Mouse (Mus musculus) yolk sac, embryonic 10.5 days (tissue): ENCODE measurements around the gene Zfp324.
A peak's percentile ranks its signal among the peaks of the same experiment; 100 is the strongest.
"Not testable (repeated sequence)": the region's sequence is repeated elsewhere in the genome, so short reads cannot be mapped to it uniquely, and the experiment has no call there.

Experiments
- DNase-seq: peaks from one replicate; pipeline ENCODE4 v3.0.0-alpha.2; 2017; ENCODE audit warnings: low spot score

Gene Zfp324

GRCm38 (mm10) chr7:12965678-12966091, at the start of gene Zfp324:
TSS of gene Zfp324 (plus strand) at chr7:12965838.
- DNase-seq = peak; percentile 92

DNA sequence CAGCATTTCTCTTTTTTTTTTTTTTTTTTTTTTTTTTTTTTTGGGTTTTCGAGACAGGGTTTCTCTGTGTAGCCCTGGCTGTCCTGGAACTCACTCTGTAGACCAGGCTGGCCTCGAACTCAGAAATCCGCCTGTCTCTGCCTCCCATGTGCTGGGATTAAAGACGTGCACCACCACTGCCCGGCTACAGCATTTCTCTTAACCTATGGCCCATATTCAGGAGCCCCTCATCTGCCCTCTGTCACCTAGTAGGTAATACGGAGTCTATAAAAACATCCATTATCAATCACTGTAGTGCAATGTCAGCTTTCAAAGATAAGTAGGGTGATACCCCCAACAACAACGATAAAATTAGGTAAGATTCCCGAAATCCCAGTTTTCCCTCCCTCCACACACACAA, 45.1 kb upstream of the Zfp324 start:
- DNase-seq = not testable (repeated sequence)

GRCm38 (mm10) chr7:12921318-12921704, 44.3 kb upstream of the Zfp324 start:
- DNase-seq = no peak

DNA sequence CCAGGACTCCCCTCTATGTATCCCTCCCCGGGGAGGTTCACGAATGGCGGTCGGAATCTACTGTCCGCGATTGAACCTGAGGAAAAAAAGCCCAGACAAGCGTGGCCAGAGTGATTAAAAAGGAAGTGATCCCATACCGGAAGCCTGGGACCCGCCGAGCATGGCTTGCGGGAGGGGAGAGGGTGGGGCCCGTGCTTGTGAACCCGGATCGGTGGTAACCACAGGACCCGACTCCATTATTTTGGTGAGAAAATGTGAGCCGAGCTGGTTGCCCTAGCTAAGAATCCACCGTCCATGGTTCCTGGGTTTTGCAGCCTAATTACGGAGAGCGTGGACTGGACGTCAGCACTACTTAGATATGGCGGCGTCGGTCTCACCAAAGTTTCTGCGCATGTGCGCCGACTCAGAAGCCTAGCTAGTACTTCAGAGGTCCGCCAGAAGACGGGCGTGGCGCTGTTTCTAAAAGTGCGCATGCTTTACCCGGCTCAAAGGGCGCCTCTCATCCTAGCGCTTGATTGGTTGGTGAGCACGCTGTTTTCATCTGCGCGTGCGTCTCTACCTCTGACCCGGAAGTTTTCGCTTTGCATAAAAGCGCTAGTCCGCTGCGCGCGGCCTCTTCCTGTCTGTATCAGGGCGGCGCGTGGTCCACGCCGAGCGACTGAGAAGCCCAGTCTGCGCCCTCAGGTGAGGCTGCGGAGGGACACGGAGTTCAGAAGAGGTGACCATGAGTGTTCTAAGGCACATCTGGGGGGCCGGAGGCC, 43.8 kb upstream of the Zfp324 start, which contains the start of gene Rps5:
Gene Rps5 (plus strand): TSS at position 586 of the 761 bp plus-strand sequence.
- peak; percentile 98 for DNase-seq

- DNase-seq = no peak
Measured at GRCm38 (mm10) chr7:12922729-12923128, 42.9 kb upstream of the Zfp324 start.

DNA sequence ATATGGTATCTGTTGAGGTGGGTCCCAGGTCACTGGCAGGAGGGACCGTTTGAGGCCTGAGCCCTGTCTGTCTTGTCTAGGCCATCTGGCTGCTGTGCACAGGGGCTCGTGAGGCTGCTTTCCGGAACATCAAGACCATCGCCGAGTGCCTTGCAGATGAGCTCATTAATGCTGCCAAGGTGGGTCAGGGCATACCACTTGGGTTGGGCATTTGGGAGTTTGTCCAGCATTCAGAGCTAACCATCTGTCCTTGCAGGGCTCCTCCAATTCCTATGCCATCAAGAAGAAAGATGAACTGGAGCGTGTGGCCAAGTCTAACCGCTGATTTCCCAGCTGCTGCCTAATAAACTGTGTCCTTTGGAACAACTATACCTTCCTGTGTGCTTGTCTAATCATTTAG, 39.3 kb upstream of the Zfp324 start:
- DNase-seq = no peak

GRCm38 (mm10) chr7:12927191-12927680, 38.4 kb upstream of the Zfp324 start, which contains the start of gene Rnf225:
TSS of gene Rnf225 (plus strand) at chr7:12927416.
- DNase-seq = peak; percentile 72

GRCm38 (mm10) chr7:12927693-12928589, 37.7 kb upstream of the Zfp324 start:
- peak; percentile 31 for DNase-seq

- no peak for DNase-seq
Measured at GRCm38 (mm10) chr7:12933615-12934140, 32.0 kb upstream of the Zfp324 start.

DNA sequence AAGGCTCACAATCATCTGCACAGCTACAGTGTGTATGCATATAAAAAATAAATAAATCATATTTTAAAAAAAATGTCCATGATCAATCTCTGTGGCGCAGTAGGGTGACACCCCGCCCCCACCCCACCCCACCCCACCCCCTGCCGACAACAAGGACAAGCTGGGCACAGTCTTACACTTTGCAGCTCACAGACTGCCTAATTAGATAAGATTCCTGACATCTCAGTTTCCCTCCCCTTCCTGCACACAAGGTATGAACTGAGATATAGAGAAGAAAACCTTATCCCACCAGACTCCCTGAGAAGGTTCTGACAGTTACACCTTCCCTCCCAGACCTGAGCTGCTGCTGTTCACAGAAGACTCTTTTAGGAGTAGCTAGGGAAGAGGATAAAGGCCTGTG, 30.8 kb upstream of the Zfp324 start:
- DNase-seq = no peak

DNA sequence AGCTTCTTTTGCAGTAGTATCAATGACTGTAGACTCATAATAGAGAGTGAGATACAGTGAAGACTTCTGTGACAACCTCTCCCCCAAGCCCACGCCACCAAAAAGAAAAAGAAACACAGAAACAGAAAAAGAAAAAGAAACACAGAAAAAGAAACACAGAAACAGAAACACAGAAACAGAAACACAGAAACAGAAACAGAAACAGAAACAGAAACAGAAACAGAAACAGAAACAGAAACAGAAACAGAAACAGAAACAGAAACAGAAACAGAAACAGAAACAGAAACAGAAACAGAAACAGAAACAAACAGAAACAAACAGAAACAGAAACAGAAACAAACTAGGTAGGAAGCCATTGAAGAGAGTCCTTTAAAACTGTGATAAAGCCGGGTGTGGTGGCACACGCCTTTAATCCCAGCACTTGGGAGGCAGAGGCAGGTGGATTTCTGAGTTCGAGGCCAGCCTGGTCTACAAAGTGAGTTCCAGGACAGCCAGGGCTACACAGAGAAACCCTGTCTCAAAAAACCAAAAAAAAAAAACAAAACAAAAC, 28.3 kb upstream of the Zfp324 start:
- not testable (repeated sequence) for DNase-seq

DNA sequence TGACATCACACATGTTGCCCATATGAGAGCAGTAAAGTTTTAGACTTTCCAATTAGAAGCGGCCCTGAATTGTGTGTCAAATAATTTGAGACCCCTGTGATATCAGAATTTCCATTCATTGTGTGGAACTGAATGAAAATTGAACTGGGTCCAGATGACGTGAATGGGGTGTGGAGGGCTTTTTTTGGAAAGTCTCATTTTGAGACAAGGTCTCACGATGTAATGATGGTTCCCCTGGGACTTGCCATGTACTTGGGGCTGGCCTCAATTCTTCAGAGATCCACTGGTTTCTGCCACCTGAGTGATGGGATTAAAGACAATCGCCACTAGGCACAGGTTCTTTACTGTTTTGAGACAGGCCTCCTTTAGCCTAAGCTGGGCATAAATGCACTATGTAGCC, 25.0 kb upstream of the Zfp324 start:
- no peak for DNase-seq

DNA sequence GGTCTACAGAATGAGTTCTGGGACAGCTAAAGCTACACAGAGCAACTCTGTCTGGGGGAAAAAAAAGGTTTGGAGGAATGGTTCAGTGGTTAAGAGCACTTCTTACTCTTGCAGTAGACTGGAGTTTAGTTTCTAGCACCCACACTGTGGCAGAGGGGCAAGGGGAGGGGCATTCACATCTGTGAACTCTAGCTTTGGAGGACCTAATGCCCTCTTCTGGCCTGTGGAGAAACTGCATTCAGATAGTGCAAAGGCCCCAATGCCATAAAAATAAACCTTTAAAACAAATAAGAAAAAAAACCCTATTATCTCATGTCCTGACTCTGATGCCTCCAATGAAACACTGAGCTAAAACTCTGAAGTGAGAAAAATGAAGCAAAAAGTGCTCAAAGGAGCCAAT, 22.1 kb upstream of the Zfp324 start:
- DNase-seq = no peak

DNA sequence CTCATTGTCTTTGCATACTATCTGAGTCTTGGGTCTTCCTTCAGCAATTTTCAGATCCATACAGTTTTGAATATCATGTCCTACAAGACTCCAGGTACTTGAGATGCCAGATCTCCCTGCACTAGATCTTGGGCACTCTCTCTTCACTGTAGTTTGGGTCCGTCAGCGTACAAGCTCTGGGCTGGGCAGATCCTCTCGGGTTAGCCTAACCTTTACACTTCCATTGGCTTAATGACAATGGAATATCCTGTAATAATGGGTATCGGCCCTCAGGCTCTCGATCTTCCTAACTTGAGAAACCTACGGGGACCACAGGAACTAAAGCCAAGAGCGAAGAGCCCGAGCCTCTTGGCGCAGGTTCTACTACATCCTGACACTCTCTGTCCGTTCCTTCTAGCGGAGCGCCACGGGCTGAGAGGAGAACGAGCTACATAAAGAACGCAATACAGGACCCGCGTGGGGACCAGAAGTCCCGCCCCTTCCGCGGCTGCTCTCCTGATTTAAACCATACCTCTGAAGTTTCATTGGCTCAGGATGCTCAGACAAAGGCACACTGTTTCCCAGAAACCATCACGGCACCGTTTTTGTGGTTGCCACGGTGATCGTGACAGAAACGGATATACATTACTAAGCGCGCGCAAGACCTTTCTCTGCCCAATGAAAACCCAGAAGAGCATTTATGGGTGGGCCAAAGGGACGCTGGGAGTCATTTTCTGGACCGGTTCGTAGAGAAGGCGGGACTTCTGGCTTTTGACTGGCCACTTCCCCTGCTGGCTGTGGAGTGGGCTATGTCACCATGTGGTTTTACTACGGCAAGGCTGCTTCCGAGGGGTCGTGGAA, 16.4 kb upstream of the Zfp324 start:
- DNase-seq = peak; percentile 96

DNA sequence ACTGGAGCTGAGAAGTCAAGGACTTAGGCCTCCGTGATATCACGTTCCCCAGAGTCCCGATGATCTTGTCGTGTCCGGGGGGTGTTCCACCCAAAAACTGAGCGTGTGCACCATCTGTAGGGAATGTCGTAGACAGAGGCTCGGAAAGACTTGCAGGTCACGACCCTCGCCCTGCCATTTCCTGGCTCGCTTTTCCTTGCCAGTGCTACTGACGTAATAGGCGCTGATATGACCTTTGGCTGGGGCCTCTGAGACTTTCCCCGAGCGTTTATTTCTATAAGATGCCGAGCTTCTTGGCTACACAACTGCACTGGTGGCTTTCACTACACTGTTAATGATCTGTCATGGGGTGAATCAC, 15.8 kb upstream of the Zfp324 start:
- no peak for DNase-seq

DNA sequence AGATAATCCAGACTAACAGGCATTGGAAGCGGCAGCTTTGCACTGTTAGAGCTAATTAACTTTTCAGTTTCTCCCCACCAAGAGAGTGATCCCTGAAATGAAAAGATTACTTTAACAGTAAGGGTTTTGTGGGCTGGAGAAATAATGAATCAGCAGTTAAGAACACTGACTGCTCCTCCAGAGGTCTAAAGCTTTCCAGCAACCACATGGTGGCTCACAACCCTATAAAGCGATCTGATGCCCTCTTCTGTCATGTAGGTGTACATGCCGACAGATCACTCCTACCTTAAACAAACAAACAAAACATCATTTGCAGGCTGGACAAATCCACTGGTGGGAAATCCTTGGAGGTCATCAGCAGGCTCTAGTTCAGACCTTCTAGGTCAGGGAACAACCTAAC, 10.7 kb upstream of the Zfp324 start:
- DNase-seq = no peak

DNA sequence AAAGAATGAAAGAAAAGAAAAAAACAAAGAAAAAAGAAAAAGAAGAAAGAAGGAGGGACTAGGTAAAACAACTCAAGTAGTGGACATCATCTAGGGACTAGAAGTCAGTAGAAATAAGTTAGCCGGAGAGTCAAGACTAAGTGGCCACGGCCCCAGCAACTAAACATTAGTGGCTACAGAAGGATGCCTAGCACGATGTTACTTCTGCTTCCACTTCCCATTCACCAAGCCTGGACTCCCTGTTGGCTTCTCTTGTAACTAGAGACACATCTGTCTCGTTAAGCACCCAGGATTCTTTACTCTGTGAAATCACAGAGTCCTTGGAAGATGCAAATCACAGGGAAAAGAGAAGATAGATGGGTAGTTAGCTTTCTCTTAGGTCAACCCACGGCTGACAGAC, 8.1 kb upstream of the Zfp324 start:
- DNase-seq = no peak

DNA sequence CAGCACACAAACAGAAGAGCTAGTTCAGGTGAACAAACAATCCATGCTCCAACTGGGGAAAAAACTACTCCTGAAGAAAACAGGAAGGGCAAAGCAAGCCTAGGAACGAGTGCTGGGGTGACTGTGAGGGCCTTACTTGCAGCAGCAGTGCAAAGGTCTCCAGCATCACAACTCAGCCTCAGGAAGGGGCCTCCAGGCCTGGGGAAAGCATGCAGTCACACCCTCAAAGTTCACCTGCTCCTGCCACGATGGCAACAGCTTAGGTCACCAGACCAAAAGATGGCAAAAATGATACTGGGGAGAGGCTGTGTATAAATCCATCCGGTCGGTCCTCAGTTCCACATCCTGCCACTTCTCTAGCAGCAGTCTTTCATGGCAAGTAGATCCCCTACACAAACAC, 6.7 kb upstream of the Zfp324 start:
- no peak for DNase-seq

GRCm38 (mm10) chr7:12959718-12960117, 5.9 kb upstream of the Zfp324 start:
- no peak for DNase-seq

DNA sequence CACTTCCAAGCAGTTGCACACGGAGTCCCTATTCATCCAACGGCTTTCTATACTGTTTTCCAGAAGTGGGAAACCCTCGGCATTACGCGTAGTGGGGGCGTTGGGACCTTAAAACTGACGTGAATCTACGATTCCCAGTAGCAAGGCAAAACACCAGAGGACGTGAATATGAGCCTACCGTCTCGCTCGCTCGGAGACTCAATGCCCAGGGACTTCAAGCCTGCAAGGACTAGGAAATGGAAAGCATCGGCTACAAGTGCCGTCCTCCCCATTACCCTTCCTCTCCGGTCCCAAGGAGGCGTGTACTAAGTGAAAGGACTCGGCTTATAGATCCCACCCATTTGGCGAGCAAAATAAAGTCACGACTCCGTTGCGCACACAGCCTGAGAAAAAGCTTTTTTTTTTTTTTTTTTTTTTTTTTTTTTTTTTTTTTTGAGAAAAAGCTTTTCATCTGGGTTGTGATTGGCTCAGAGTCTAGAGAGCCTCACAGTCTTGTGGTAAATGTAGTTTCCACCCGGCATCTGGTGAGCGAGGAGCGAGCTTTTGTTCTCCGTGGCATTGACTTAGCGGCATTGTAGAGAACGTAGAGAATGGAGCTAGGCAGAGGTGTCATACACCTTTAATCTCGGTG, 4.0 kb upstream of the Zfp324 start:
- peak; percentile 61 for DNase-seq
